Mouse (Mus musculus): Measurements from ENCODE around the gene Gm20696.

Gene Gm20696

GRCm38 (mm10) chr6:99556950-99557349 is 109.6 kb downstream of the Gm20696 start:
- DNase-seq, result no peak

DNA sequence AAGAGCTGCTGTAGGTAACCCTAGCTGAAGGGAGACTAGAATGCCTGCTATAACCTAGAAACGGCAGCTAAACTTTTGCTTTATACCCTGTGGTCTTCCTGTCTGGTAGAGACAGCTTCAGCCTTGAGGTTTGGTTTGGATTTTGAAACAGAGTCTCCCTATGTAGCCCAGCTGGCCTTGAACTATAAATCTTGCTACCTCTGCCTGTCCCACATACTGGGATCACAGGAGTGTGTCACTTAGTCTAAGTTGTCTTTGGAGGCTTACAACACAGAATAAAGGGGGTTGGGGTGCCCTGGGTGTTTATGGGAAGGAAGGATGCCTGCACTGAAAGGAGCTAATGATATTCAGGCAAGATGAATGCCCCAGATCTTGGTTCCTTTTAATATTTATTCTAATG is 113.8 kb downstream of the Gm20696 start:
- DNase-seq, result no peak

- no peak for DNase-seq
These were observed 120.2 kb downstream of the Gm20696 start for GRCm38 (mm10) chr6:99546416-99546815.

- DNase-seq, result no peak
These were observed 121.2 kb downstream of the Gm20696 start for GRCm38 (mm10) chr6:99545437-99545836.

DNA sequence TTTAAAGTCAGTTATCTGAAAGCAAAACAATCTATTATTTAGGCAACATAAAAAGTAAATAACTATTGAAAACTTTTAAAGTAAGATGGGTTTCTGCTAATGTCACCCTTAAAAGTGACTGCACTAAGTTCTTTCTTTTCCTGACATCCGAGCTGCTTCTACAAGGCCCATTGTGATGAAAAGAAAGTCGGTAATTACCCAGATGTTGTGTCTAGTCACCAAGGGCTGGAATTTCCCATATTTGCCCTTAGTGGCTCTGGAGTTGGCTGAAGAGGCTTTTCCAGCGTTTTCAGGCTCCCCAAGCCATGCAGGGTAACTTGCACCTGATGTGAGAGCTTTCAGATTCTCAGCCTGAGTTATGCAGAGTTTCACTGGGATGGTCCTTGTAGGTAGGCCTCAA is 125.5 kb downstream of the Gm20696 start:
- DNase-seq, result no peak

DNA sequence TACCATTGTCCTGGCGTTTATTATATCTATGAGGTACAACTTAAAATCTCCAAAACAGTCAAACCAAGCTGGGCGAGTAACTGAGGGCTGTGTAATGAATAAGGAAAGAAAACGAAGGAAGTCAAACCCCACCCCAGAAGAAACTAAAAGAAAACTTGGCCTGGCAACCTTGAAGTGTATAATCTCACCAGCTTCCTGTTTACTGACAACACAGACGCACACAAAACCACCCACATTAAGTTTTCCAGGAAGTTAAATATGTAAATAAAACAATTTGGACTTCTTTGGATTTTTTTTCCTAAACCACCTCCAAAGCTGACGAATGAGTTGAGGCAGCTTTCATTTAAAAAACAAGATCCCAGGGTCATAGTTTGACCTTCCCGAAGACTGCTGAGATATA is 125.9 kb downstream of the Gm20696 start:
- DNase-seq, result no peak

GRCm38 (mm10) chr6:99540146-99540545 is 126.5 kb downstream of the Gm20696 start:
- DNase-seq, result no peak

GRCm38 (mm10) chr6:99538194-99538941 is 128.2 kb downstream of the Gm20696 start:
- no peak for DNase-seq

GRCm38 (mm10) chr6:99534211-99534745 is 132.3 kb downstream of the Gm20696 start:
- DNase-seq, result peak; percentile 35 to 56

GRCm38 (mm10) chr6:99532458-99532857 is 134.1 kb downstream of the Gm20696 start:
- no peak for DNase-seq

DNA sequence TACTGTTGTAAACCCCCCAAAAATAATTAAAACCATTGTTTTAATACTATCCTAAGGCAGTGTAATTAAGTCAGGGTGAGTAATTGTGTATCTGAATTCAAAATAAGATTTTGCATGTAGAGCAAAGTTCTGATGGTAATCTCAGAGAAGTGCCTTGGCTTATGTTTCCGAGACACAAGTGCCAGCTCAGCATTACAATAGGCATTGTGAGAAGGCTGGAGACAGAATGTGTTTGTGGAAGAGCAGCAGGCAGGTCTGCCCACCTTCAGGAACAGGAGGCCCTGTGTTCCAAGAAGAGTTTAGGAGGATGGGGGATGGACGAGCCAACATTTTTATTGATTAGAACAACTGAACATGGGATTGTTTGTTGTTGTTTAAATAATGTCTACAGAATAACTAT is 137.6 kb downstream of the Gm20696 start:
- no peak for DNase-seq

GRCm38 (mm10) chr6:99527457-99528105 is 139.0 kb downstream of the Gm20696 start:
- no peak for DNase-seq

DNA sequence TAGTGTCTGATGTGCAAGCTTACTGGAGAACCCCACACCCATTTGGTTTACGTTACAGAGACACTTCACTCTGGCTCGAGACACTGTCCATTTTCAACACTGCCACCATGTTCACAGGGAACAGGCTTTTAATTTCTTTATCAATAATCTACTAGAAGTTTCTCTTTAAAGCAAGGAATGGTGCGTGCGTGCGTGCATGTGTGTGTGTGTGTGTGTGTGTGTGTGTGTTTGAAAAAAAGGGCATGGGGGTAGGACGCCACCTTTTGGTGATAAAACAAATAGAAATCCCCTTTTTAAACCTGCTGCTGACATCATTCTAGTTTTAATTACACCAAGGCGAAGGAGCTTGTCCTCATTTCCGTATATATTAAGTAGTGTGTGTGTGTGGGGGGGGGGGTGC is 141.2 kb downstream of the Gm20696 start:
- DNase-seq, result peak in 1 of 2 experiments; percentile 22

- DNase-seq, result peak in 1 of 2 experiments; percentile 21
These were observed 142.8 kb downstream of the Gm20696 start for GRCm38 (mm10) chr6:99523679-99524370.

GRCm38 (mm10) chr6:99523109-99523632 is 143.4 kb downstream of the Gm20696 start:
- peak; percentile 67 to 75 for DNase-seq

GRCm38 (mm10) chr6:99522359-99523108 is 144.1 kb downstream of the Gm20696 start, which contains the start of gene Foxp1:
Gene Foxp1, minus strand, starts transcription at chr6:99522721.
- peak; percentile 73 to 86 for DNase-seq

DNA sequence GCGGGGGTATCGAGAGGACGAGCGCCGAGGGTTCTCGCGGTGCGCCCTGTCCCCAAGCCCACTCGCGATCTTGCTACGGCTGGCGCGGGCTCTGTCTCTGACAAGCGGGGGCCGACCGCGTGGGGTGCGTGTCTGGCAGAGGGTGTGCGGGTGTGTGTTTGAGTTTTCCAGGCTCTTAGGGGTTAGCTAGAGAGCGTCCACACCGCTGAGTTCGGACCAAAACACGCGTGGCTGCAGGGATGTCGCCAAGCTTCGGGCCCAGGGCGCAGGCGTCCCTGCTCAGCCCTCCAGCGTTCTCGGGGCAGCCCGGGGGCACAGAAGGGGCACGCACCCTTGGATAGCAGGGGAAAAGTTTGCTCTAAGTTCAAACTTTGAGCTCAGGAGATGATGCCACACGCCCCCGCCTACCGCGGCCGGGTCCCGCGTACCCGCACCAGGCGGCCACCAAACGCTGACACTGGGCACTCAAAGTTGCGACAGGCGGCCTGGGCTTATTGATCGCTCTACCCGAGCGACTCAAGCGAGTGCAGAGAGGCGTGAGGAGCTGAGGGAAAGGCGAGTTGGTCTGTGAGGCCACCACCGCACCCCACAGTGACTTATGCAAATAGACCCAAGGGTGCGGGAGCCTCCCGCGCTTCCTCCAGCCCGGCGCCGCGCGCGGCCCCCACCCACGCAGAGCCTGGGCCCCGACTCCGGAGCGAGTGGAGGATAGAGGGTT is 144.8 kb downstream of the Gm20696 start:
- DNase-seq, result peak; percentile 42 to 59

- DNase-seq, result peak; percentile 42 to 57
These were observed 145.5 kb downstream of the Gm20696 start for GRCm38 (mm10) chr6:99521038-99521640.

GRCm38 (mm10) chr6:99520676-99521037 is 145.9 kb downstream of the Gm20696 start:
- no peak for DNase-seq

DNA sequence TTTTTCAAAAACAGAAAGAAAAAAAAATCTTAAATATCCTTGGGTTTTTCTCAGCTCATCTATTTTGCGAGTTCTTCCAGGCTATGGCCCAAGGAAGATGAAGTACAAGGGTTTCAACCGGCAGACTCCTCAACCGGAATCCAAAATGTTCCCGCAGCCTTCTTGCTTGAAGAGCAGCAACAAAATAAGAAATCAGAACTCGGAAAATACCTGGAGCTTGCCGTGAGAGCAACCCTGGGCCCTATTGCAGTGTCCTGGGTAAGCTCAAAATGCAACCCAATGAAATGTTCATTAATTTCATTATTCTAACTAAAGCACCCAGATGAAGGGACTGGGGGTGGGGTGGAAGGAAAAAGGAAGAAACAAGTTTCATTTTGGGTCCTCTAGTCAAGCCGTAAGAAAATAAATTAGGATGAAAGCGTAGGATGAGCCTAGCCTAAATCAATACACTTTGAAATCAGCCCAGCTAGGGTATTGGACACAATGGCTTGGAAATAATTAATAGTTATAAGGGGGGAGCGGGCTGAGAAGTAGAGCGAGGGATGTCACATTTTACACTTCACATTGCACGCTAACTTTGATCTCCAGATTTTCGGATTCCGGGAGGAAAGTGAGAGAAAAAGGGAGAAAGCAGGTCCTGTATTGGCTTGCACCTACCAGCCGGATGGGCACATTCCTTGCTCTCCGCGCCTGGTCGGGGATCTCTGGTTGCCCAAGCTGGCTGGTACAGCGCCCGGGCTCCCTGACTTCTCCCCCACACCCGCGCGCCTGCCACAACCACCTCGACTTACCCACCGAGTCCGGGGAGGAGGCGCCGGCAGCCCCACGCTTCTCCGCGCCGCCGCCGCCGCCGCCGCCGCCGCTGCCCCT is 146.6 kb downstream of the Gm20696 start:
- peak; percentile 42 to 50 for DNase-seq

All from cerebellum, adult 18-20 months (tissue).